Mouse (Mus musculus): ENCODE measurements around the gene Lefty2.

- TF ChIP-seq POLR2A (IDR thresholded peaks at IDR 0.05; ENCODE audit: control insufficient read depth, extremely low read depth, insufficient read depth, low read length, poor library complexity) (no peak), CTCF (IDR thresholded peaks at IDR 0.05; ENCODE audit: borderline replicate concordance, control insufficient read depth, extremely low read depth, insufficient read depth, low read length, poor library complexity) (no peak)
These were observed 10.0 kb downstream of the Lefty2 start for GRCm38 (mm10) chr1:180902915-180903314.

Measured in thymus, adult 2 months (tissue).